Mouse (Mus musculus): ENCODE measurements at regions not wholly inside any gene's neighbourhood (a gene's known extent, or its start where the extent isn't known, plus 50 kb on each side); places are given as distances from the start of the nearest gene placed in this dataset.

DNA sequence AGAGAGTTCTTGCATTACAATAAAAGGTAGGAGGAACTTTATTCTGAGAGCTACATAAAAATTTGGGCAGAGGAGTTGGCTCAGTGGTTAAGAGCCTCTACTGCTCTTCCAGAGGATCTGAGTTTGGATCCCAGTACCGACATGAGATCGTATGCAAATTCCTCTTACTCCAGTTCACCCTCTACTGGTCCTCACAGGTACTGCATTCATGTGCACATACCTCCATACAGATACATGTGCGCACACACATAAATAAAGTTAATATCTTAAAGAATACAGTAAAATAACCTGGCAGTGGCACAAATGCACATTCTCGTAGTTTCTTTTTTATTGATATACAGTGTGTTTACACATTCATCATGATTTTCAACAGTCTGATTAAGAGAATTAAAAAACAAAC, 232.4 kb downstream of the Vps13c start:
- TF ChIP-seq POLR2A (IDR thresholded peaks at IDR 0.05; ENCODE audit: control insufficient read depth, low read depth, low read length) (no peak), CTCF (IDR thresholded peaks at IDR 0.05; ENCODE audit: control insufficient read depth, insufficient read depth, insufficient replicate concordance, low read depth, low read length) (no peak; the same call in 1 of the 2 replicates)

Data from testis, adult 2 months (tissue).